Mouse (Mus musculus): ENCODE results near the gene Psmb1. TPM values are rescaled to one million over a fixed set of nuclear protein-coding genes. Genes with fewer than 3 reads are reported as not detected.

Psmb1 gene
- polyA plus RNA-seq, 1 experiment from 2014 or later: 250 TPM

DNA sequence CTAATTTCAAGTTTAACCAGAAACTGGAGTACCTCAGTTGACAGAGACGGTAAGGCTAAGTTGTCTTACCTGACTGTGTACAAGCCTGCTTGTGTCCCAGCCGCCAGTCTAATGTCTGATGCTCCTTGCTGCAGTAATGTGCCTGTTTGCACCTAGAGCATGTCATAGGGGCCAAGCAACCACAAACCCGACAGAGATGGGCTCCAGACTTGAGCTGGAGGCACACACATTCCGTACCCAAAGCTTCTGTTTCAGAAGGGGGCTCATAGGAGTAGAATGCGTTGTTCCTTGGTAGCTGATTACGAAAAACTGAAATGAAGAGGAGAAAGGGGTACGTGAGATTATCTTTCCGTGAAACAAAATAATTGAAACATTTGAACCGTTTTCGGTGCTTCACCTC is 26.8 kb upstream of the Psmb1 start:
- Histone ChIP-seq H3K4me3 (replicated peaks) (peak overlapping the region; percentile 97), H3K9me3 (replicated peaks) (no peaks in the 10 kb centered on the region), H3K27ac (replicated peaks) (peak overlapping the region; percentile 89; the same call in 1 of the 2 replicates), H3K9ac (replicated peaks) (peak overlapping the region; percentile 96), H3K4me1 (peaks cover 18% of the 10 kb centered on the region), H3K27me3 (replicated peaks) (no peaks in the 10 kb centered on the region), H3K36me3 (peaks cover 26% of the 10 kb centered on the region), H3K4me2 (peak overlapping the region; percentile 74)
- no peak for ATAC-seq (ENCODE audit: low FRiP score)
- WGBS: 11% methylated on average over 10 of the region's 10 CpGs

- no peak overlapping the region for H3K4me3 ChIP-seq (replicated peaks)
- no peaks in the 10 kb centered on the region for H3K9me3 ChIP-seq (replicated peaks)
- 97% methylated on average over 1 of the region's 1 CpGs for WGBS
- H3K4me2 ChIP-seq: no peak overlapping the region
- H3K36me3 ChIP-seq: peaks cover 84% of the 10 kb centered on the region
- H3K27ac ChIP-seq (replicated peaks): no peak overlapping the region
- H3K4me1 ChIP-seq: no peaks in the 10 kb centered on the region
- ATAC-seq (ENCODE audit: low FRiP score): no peak
- H3K9ac ChIP-seq (replicated peaks): no peak overlapping the region
- no peaks in the 10 kb centered on the region for H3K27me3 ChIP-seq (replicated peaks)
Observed at GRCm38 (mm10) chr17:15518766-15519165, 19.2 kb upstream of the Psmb1 start.

DNA sequence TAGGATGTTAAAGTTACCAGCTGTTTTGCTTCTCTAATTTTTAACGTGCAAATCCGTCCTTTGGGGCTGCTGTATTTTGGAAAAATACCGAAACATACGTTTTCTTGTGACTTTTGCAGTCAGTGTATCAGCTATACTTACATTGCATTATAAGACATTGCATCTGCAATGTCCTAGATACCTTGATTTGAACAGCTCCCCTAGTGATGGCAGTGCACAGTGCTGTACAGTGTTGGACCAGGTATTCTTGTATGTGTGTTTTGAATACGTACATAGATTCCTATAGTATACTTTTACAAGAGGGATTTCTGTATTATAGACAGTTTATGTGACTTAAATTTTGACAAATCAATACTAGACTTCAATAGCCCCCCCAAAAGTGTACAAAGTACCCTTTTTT is 18.6 kb upstream of the Psmb1 start:
- Histone ChIP-seq H3K27ac (replicated peaks) (no peak overlapping the region), H3K4me3 (replicated peaks) (no peak overlapping the region), H3K9me3 (replicated peaks) (no peaks in the 10 kb centered on the region), H3K9ac (replicated peaks) (no peak overlapping the region), H3K27me3 (replicated peaks) (no peaks in the 10 kb centered on the region), H3K4me1 (no peaks in the 10 kb centered on the region), H3K36me3 (peaks cover 87% of the 10 kb centered on the region), H3K4me2 (no peak overlapping the region)
- WGBS: 93% methylated on average over 5 of the region's 5 CpGs
- no peak for ATAC-seq (ENCODE audit: low FRiP score)

DNA sequence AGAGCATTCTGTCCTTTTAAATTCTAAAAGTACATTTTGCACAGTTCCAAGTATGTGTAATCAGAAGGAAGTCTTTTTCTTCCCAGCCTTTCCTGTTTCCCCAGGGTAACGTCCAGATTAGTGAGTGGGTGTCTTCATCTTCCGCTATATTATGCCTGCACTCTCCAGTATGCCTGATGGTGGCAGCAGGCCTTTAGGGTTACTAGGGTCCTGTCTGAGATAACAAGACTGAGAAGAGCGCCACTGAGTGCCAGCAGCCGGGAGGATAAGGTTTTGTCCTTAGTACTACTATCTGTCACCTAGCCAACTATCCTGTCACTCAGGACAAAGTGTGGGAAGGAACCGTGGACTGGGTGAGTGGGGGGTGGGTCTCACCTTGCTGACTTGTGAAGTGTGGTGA is 18.2 kb upstream of the Psmb1 start:
- 80% methylated on average over 5 of the region's 5 CpGs for WGBS
- Histone ChIP-seq H3K27ac (replicated peaks) (no peak overlapping the region), H3K27me3 (replicated peaks) (no peaks in the 10 kb centered on the region), H3K4me3 (replicated peaks) (no peak overlapping the region), H3K9me3 (replicated peaks) (no peaks in the 10 kb centered on the region), H3K36me3 (peaks cover 84% of the 10 kb centered on the region), H3K4me1 (no peaks in the 10 kb centered on the region), H3K9ac (replicated peaks) (no peak overlapping the region), H3K4me2 (no peak overlapping the region)
- ATAC-seq (ENCODE audit: low FRiP score): no peak

DNA sequence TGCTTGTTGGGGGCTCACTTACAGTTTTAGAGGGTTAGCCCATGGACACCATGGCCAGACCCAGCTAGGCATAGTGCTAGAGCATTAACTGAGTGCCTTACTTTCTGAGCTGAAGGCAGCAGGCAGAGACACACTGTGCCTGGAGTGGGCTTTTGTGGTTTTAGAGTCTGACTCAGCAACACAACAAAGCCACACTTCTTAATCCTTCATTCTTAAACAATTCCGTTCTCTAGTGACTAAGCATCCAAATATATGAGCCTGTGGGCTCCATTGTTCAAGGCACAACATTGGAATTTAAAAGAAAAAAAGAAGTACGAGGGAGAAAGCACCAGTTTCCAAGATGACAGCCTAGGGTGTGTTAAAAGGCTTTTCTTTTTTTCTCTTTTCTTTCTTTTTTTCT is 11.1 kb upstream of the Psmb1 start:
- WGBS: 34% methylated on average over 2 of the region's 2 CpGs
- no peaks in the 10 kb centered on the region for H3K4me1 ChIP-seq
- no peak overlapping the region for H3K27ac ChIP-seq (replicated peaks)
- no peaks in the 10 kb centered on the region for H3K9me3 ChIP-seq (replicated peaks)
- H3K4me2 ChIP-seq: no peak overlapping the region
- H3K9ac ChIP-seq (replicated peaks): no peak overlapping the region
- no peak for ATAC-seq (ENCODE audit: low FRiP score)
- peaks cover 90% of the 10 kb centered on the region for H3K36me3 ChIP-seq
- no peak overlapping the region for H3K4me3 ChIP-seq (replicated peaks)
- H3K27me3 ChIP-seq (replicated peaks): no peaks in the 10 kb centered on the region

- Histone ChIP-seq H3K27me3 (replicated peaks) (no peaks in the 10 kb centered on the region), H3K9me3 (replicated peaks) (no peaks in the 10 kb centered on the region), H3K36me3 (peaks cover 12% of the 10 kb centered on the region), H3K9ac (replicated peaks) (peak overlapping the region; percentile 71), H3K4me3 (replicated peaks) (peak overlapping the region; percentile 95), H3K4me2 (peak overlapping the region; percentile 90), H3K27ac (replicated peaks) (peak overlapping the region; percentile 92), H3K4me1 (peaks cover 46% of the 10 kb centered on the region)
- ATAC-seq (ENCODE audit: low FRiP score): no peak
- 48% methylated on average over 7 of the region's 7 CpGs for WGBS
Observed at GRCm38 (mm10) chr17:15498753-15499113, 818 bp downstream of the Psmb1 start.

DNA sequence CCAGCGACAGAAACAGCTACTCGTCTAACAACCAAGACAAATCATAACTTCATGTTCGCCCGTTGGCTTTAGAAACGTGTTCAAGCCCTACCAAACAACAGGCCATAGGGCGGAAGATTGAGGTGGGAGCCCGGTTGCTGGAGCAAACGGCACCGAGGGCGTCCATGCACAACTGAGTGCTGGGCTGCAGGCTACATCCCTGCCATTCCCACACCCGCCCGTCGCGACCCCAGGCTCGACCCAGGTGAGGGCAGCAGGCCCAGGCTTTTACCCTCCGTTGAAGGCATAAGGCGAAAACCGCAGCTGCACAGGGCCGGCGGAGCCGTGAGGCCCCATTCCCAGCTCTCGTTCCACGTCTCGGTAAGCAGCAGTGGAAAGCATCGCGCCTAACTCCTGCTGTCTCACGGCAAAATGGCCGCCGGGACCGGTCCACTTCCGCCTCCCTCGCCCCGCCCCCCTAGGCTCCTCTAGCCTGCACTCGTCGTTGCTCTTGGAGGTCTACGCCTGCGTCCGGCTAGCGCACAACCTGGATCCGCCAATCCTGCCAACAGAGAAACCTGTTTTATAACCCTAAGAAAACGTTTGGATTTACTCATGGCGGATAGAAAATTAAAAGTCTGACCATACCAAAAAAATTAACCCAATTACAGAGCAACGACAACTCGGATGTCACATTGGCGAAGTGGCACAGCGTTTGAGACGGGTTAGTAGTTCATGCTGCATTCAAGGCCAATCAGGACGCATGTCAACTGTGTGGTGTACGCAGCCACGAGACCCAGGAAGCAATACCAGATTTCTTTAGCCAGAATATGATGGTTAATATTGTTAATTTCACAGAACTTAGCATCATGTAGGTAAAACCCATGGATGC is 1.4 kb downstream of the Psmb1 start:
- Histone ChIP-seq H3K36me3 (peaks cover 16% of the 10 kb centered on the region), H3K4me2 (peak overlapping the region; percentile 90), H3K27me3 (replicated peaks) (no peaks in the 10 kb centered on the region), H3K9ac (replicated peaks) (peak overlapping the region; percentile 71), H3K4me1 (peaks cover 46% of the 10 kb centered on the region), H3K9me3 (replicated peaks) (no peaks in the 10 kb centered on the region), H3K27ac (replicated peaks) (peak overlapping the region; percentile 92), H3K4me3 (replicated peaks) (peak overlapping the region; percentile 95)
- WGBS: under 1% methylated on average over 50 of the region's 50 CpGs
- peak; percentile 96 for ATAC-seq (ENCODE audit: low FRiP score)

DNA sequence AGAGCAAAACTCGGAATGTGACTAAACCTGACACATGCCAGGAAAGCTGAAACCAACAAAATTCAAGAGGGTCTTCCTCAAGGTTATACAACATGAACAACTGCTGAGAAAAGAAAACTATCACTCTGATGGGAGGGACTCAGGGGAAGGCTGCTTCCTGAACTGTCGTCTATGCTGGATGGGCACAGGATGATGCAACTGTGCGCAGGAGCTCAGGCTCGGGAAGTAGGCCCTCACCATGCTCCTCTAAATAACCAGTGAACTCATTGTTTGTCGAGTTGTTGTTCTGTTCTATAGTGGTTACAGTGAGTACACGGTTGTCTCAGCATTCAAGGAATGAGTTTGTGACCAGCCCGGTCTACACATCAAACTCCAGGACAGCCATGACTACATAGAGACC is 9.0 kb downstream of the Psmb1 start:
- Histone ChIP-seq H3K4me3 (replicated peaks) (no peak overlapping the region), H3K9me3 (replicated peaks) (no peaks in the 10 kb centered on the region), H3K4me2 (no peak overlapping the region), H3K4me1 (peaks cover 10% of the 10 kb centered on the region), H3K27me3 (replicated peaks) (no peaks in the 10 kb centered on the region), H3K27ac (replicated peaks) (no peak overlapping the region), H3K36me3 (peaks cover 52% of the 10 kb centered on the region), H3K9ac (replicated peaks) (no peak overlapping the region)
- no peak for ATAC-seq (ENCODE audit: low FRiP score)
- WGBS: 91% methylated on average over 7 of the region's 7 CpGs

GRCm38 (mm10) chr17:15472671-15473070 is 26.9 kb downstream of the Psmb1 start:
- Histone ChIP-seq H3K27me3 (replicated peaks) (no peaks in the 10 kb centered on the region), H3K4me2 (no peak overlapping the region), H3K9me3 (replicated peaks) (no peaks in the 10 kb centered on the region), H3K4me1 (no peaks in the 10 kb centered on the region), H3K27ac (replicated peaks) (no peak overlapping the region), H3K36me3 (peaks cover 79% of the 10 kb centered on the region), H3K9ac (replicated peaks) (no peak overlapping the region), H3K4me3 (replicated peaks) (no peak overlapping the region)
- 97% methylated on average over 4 of the region's 4 CpGs for WGBS
- ATAC-seq (ENCODE audit: low FRiP score): no peak

- ATAC-seq (ENCODE audit: low FRiP score): no peak
Observed at GRCm38 (mm10) chr17:15467669-15468068, 31.9 kb downstream of the Psmb1 start.

GRCm38 (mm10) chr17:15461921-15462495 is 37.5 kb downstream of the Psmb1 start:
- Histone ChIP-seq H3K4me3 (replicated peaks) (no peak overlapping the region), H3K4me2 (no peak overlapping the region), H3K27ac (replicated peaks) (no peak overlapping the region), H3K36me3 (no peaks in the 10 kb centered on the region; the same call in 1 of the 2 replicates), H3K9me3 (replicated peaks) (no peaks in the 10 kb centered on the region), H3K9ac (replicated peaks) (no peak overlapping the region), H3K27me3 (replicated peaks) (no peaks in the 10 kb centered on the region), H3K4me1 (no peaks in the 10 kb centered on the region)
- no peak for ATAC-seq (ENCODE audit: low FRiP score)
- WGBS: 96% methylated on average over 6 of the region's 6 CpGs

More at GRCm38 (mm10) chr17:15467669-15468068, 31.9 kb downstream of the Psmb1 start:
- H3K27me3 ChIP-seq (replicated peaks): no peaks in the 10 kb centered on the region
- no peak overlapping the region for H3K27ac ChIP-seq (replicated peaks)
- whole genome bisulfite sequencing: 27% methylated on average over 5 of the region's 5 CpGs
- H3K9ac ChIP-seq (replicated peaks): no peak overlapping the region
- peaks cover 29% of the 10 kb centered on the region for H3K36me3 ChIP-seq
- no peak overlapping the region for H3K4me3 ChIP-seq (replicated peaks)
- no peaks in the 10 kb centered on the region for H3K4me1 ChIP-seq
- H3K9me3 ChIP-seq (replicated peaks): no peaks in the 10 kb centered on the region
- no peak overlapping the region for H3K4me2 ChIP-seq

DNA sequence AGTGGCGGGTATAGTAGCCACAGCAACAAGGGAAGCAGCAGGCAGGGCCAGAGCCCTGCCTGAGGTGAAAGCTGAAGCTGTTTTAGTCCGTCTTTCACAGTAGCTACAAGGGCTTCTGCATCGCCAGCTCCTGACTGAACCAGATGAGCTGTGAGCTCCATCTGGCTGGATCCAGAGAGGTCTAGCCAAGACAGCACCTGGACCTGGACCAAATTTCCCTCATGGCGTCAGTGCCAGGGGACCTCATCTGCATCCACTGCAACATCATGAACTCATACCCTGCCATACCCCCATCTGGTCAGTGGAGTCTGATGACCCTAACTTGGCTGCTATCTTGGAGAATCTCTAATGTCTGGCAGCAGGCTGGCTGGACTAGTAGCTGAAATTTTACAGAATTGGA is 39.8 kb downstream of the Psmb1 start:
- Histone ChIP-seq H3K4me1 (no peaks in the 10 kb centered on the region), H3K36me3 (no peaks in the 10 kb centered on the region; the same call in 1 of the 2 replicates), H3K9ac (replicated peaks) (no peak overlapping the region), H3K27ac (replicated peaks) (no peak overlapping the region), H3K9me3 (replicated peaks) (no peaks in the 10 kb centered on the region), H3K27me3 (replicated peaks) (no peaks in the 10 kb centered on the region), H3K4me3 (replicated peaks) (no peak overlapping the region), H3K4me2 (no peak overlapping the region)
- 91% methylated on average over 4 of the region's 4 CpGs for WGBS
- no peak for ATAC-seq (ENCODE audit: low FRiP score)
